Mouse (Mus musculus): ENCODE measurements around the gene Prkn.

- no peak for TF ChIP-seq CTCF (IDR thresholded peaks at IDR 0.05; ENCODE audit: borderline replicate concordance, insufficient read depth, low read depth, low read length)
- no peak for TF ChIP-seq POLR2A (IDR thresholded peaks at IDR 0.05; ENCODE audit: borderline replicate concordance, insufficient read depth, low read length)
These were observed 431.7 kb downstream of the Prkn start for GRCm38 (mm10) chr17:11271876-11272275.

Data from cerebellum, adult 2 months (tissue).